Mouse (Mus musculus): Measurements from ENCODE around the gene Ube2e1. TPM values are rescaled to one million over a fixed set of nuclear protein-coding genes. Genes with fewer than 3 reads are reported as not detected.
A peak's percentile ranks its signal among the peaks of the same experiment; 100 is the strongest.

The Ube2e1 gene
- total and polyA plus RNA-seq, 2 experiments: 23.4 to 45.3 TPM

DNA sequence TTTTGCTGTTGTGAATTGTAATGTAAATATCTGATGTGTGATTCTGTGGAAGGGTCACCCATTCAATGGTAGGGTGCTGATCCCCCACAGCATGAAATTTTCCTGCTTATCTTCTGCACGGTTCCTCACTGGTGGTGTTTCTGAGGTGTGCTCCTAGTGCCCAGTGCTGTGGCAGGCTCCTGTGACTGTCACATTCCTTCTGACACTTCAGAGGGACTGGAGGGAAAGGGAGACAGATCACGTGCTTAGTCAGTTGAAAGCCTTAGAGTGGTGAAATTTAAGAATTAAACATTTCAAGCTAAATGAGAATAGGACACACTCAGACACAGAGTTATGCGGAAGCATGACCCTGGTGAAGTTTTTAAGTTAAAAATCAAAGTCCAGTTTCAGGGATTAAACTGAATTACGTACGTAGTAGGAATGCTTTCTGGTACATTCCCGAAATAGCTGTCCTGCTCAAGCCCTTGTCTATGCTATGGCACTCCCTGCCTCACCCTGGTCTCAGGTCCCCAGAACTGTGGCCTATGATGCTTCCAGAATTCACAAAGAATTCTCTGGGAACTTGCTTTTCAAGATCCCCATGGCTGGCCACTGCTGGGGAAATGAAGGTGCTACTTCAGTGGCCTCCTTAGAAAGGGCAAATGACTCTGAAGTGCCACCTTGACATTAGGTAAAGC, 24.0 kb upstream of the Ube2e1 start:
- Histone ChIP-seq H3K79me2 (ENCODE audit: control insufficient read depth, insufficient read depth, low read length) (no peaks in the 10 kb centered on the region), H3K27ac (replicated peaks; ENCODE audit: insufficient read depth, low read depth, low read length) (no peak overlapping the region), H3K9ac (ENCODE audit: low read depth, low read length) (no peak overlapping the region), H3K4me3 (ENCODE audit: insufficient read depth, low read depth, low read length) (no peak overlapping the region), H3K36me3 (ENCODE audit: control insufficient read depth, insufficient read depth, low read length) (no peaks in the 10 kb centered on the region), H3K27me3 (ENCODE audit: control insufficient read depth, insufficient read depth, low read length) (no peaks in the 10 kb centered on the region), H3K4me1 (ENCODE audit: control insufficient read depth, insufficient read depth, low read length) (peaks cover 5% of the 10 kb centered on the region; the same call in 1 of the 2 replicates)
- TF ChIP-seq CTCF (IDR thresholded peaks at IDR 0.05; ENCODE audit: low read depth, low read length): no peak
- no peak for TF ChIP-seq POLR2A (IDR thresholded peaks at IDR 0.05; ENCODE audit: extremely low read depth, insufficient read depth, low read length)
- DNase-seq (ENCODE audit: extremely low read depth, low read depth, low spot score): no peak
- 91% methylated on average over 6 of the region's 6 CpGs for WGBS

GRCm38 (mm10) chr14:18353525-18353924, 21.9 kb upstream of the Ube2e1 start:
- H3K79me2 ChIP-seq (ENCODE audit: control insufficient read depth, insufficient read depth, low read length): no peaks in the 10 kb centered on the region
- no peaks in the 10 kb centered on the region for H3K36me3 ChIP-seq (ENCODE audit: control insufficient read depth, insufficient read depth, low read length)
- DNase-seq (ENCODE audit: extremely low read depth, low read depth, low spot score): peak; percentile 73
- H3K4me3 ChIP-seq (ENCODE audit: insufficient read depth, low read depth, low read length): no peak overlapping the region
- H3K27ac ChIP-seq (replicated peaks; ENCODE audit: insufficient read depth, low read depth, low read length): no peak overlapping the region
- peaks cover 5% of the 10 kb centered on the region; the same call in 1 of the 2 replicates for H3K4me1 ChIP-seq (ENCODE audit: control insufficient read depth, insufficient read depth, low read length)
- WGBS: 27% methylated on average over 3 of the region's 3 CpGs
- TF ChIP-seq CTCF (IDR thresholded peaks at IDR 0.05; ENCODE audit: low read depth, low read length) (peak; percentile 38), POLR2A (IDR thresholded peaks at IDR 0.05; ENCODE audit: extremely low read depth, insufficient read depth, low read length) (no peak)
- no peak overlapping the region for H3K9ac ChIP-seq (ENCODE audit: low read depth, low read length)
- no peaks in the 10 kb centered on the region for H3K27me3 ChIP-seq (ENCODE audit: control insufficient read depth, insufficient read depth, low read length)

DNA sequence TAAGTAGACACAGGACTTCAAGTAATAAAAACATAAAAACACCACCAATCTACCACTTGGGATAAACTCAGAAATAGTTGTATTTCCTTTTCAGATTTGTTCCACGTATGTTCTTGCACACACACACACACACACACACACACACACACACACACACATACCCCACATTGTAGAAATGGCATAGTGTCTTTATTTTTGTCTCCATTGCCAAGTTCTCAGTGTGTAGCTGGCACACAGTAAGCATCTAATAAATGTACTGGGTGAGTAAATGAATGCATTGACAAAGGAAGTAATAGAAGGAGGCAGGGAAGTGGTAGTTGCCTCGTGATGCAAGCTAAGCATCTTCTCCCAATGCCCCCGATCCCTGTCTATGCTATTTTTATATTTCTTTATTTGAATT, 21.3 kb upstream of the Ube2e1 start:
- Histone ChIP-seq H3K27me3 (ENCODE audit: control insufficient read depth, insufficient read depth, low read length) (no peaks in the 10 kb centered on the region), H3K4me3 (ENCODE audit: insufficient read depth, low read depth, low read length) (no peak overlapping the region), H3K36me3 (ENCODE audit: control insufficient read depth, insufficient read depth, low read length) (no peaks in the 10 kb centered on the region), H3K79me2 (ENCODE audit: control insufficient read depth, insufficient read depth, low read length) (no peaks in the 10 kb centered on the region), H3K4me1 (ENCODE audit: control insufficient read depth, insufficient read depth, low read length) (peaks cover 5% of the 10 kb centered on the region; the same call in 1 of the 2 replicates), H3K9ac (ENCODE audit: low read depth, low read length) (no peak overlapping the region), H3K27ac (replicated peaks; ENCODE audit: insufficient read depth, low read depth, low read length) (no peak overlapping the region)
- WGBS: 72% methylated on average over 3 of the region's 3 CpGs
- no peak for TF ChIP-seq POLR2A (IDR thresholded peaks at IDR 0.05; ENCODE audit: extremely low read depth, insufficient read depth, low read length)
- TF ChIP-seq CTCF (IDR thresholded peaks at IDR 0.05; ENCODE audit: low read depth, low read length): no peak
- DNase-seq (ENCODE audit: extremely low read depth, low read depth, low spot score): no peak

DNA sequence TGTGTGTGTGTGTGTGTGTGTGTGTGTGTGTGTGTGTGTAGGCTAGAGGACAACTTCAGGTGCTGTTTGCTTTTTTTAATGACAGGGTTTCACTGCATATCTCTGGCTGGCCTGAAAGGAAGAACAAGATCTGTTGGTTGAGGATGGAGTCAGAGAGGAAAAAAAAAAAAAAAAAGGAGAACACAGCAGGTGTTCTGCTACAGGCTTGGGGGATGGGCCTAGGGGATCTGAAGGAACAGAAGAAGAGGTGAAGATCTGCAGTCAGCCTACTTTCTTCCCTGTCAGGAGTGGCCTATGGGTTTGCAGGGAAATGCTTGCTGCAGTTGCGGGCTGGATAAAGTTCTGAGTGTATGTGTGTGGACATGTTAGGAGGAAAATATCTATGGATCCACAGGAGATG, 19.0 kb upstream of the Ube2e1 start:
- Histone ChIP-seq H3K4me3 (ENCODE audit: insufficient read depth, low read depth, low read length) (no peak overlapping the region), H3K36me3 (ENCODE audit: control insufficient read depth, insufficient read depth, low read length) (no peaks in the 10 kb centered on the region), H3K4me1 (ENCODE audit: control insufficient read depth, insufficient read depth, low read length) (peaks cover 5% of the 10 kb centered on the region; the same call in 1 of the 2 replicates), H3K27ac (replicated peaks; ENCODE audit: insufficient read depth, low read depth, low read length) (no peak overlapping the region), H3K27me3 (ENCODE audit: control insufficient read depth, insufficient read depth, low read length) (no peaks in the 10 kb centered on the region), H3K79me2 (ENCODE audit: control insufficient read depth, insufficient read depth, low read length) (no peaks in the 10 kb centered on the region), H3K9ac (ENCODE audit: low read depth, low read length) (no peak overlapping the region)
- DNase-seq (ENCODE audit: extremely low read depth, low read depth, low spot score): no peak
- 94% methylated on average over 1 of the region's 1 CpGs for WGBS
- no peak for TF ChIP-seq CTCF (IDR thresholded peaks at IDR 0.05; ENCODE audit: low read depth, low read length)
- no peak for TF ChIP-seq POLR2A (IDR thresholded peaks at IDR 0.05; ENCODE audit: extremely low read depth, insufficient read depth, low read length)

DNA sequence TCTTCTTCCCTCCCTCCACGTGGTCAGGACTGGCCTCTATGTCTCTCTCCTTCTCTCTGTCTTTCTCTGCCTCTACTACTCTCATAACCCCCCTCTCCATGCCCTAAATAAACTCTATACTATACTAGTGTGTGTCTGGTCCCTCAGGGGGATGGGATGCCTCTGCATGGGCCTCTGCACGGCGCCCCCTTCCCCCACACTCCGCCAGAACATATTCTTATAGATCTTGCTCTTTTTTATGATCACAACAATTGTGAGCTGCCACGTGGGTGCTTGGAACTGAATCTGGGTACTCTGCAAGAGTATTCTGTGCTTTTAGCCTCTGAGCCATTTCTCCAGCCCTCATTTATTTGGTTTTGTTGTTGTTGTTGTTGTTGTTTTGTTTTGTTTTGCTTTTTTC, 18.2 kb upstream of the Ube2e1 start:
- no peak for DNase-seq (ENCODE audit: extremely low read depth, low read depth, low spot score)
- Histone ChIP-seq H3K27me3 (ENCODE audit: control insufficient read depth, insufficient read depth, low read length) (no peaks in the 10 kb centered on the region), H3K79me2 (ENCODE audit: control insufficient read depth, insufficient read depth, low read length) (no peaks in the 10 kb centered on the region), H3K36me3 (ENCODE audit: control insufficient read depth, insufficient read depth, low read length) (no peaks in the 10 kb centered on the region), H3K4me1 (ENCODE audit: control insufficient read depth, insufficient read depth, low read length) (peaks cover 5% of the 10 kb centered on the region; the same call in 1 of the 2 replicates), H3K9ac (ENCODE audit: low read depth, low read length) (no peak overlapping the region), H3K27ac (replicated peaks; ENCODE audit: insufficient read depth, low read depth, low read length) (no peak overlapping the region), H3K4me3 (ENCODE audit: insufficient read depth, low read depth, low read length) (no peak overlapping the region)
- TF ChIP-seq CTCF (IDR thresholded peaks at IDR 0.05; ENCODE audit: low read depth, low read length): no peak
- no peak for TF ChIP-seq POLR2A (IDR thresholded peaks at IDR 0.05; ENCODE audit: extremely low read depth, insufficient read depth, low read length)
- WGBS: 73% methylated on average over 5 of the region's 5 CpGs

DNA sequence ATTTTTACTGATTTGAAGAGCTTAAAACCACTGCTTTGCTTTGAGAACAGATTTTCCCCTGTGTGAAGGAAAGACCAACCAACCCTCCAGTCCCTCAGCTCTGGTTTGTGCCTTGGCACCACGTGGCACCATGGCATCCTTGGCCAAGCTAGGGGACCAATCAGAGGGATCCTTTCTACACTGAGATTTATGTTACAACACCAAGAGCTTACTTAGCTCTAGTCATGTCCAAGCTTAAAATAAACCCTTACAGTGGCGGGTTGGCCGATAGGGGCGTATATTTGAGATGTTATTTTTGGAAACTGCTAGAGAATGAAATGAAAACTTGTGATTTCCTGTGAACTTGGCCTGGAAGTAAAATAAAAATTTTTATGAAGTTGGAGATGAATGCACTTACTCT, 11.9 kb upstream of the Ube2e1 start:
- Histone ChIP-seq H3K36me3 (ENCODE audit: control insufficient read depth, insufficient read depth, low read length) (no peaks in the 10 kb centered on the region), H3K4me3 (ENCODE audit: insufficient read depth, low read depth, low read length) (no peak overlapping the region), H3K27ac (replicated peaks; ENCODE audit: insufficient read depth, low read depth, low read length) (no peak overlapping the region), H3K9ac (ENCODE audit: low read depth, low read length) (no peak overlapping the region), H3K27me3 (ENCODE audit: control insufficient read depth, insufficient read depth, low read length) (no peaks in the 10 kb centered on the region), H3K79me2 (ENCODE audit: control insufficient read depth, insufficient read depth, low read length) (no peaks in the 10 kb centered on the region), H3K4me1 (ENCODE audit: control insufficient read depth, insufficient read depth, low read length) (no peaks in the 10 kb centered on the region)
- 70% methylated on average over 4 of the region's 4 CpGs for WGBS
- TF ChIP-seq POLR2A (IDR thresholded peaks at IDR 0.05; ENCODE audit: extremely low read depth, insufficient read depth, low read length) (no peak), CTCF (IDR thresholded peaks at IDR 0.05; ENCODE audit: low read depth, low read length) (no peak)
- no peak for DNase-seq (ENCODE audit: extremely low read depth, low read depth, low spot score)
